Mouse (Mus musculus) kidney, adult 2 months (tissue): ENCODE measurements at regions not wholly inside any gene's neighbourhood (a gene's known extent, or its start where the extent isn't known, plus 50 kb on each side); places are given as distances from the start of the nearest gene placed in this dataset.

ENCODE experiments used
- DNase-seq: peaks from one replicate; pipeline ENCODE4 v3.0.0; 2021
- H3K27ac ChIP-seq: fragments of 200-500 bp; 2 replicates; pipeline ENCODE4 v1.5.1; 2012; ENCODE audit warnings: low read depth, low read length, control low read depth, inconsistent platforms; ENCODE audit not compliant: insufficient read depth
- H3K27me3 ChIP-seq: fragments of 200-500 bp; replicated peaks from 2 replicates; pipeline ENCODE4 v1.6.1; 2012; ENCODE audit warnings: mild to moderate bottlenecking, moderate library complexity, low read length, inconsistent platforms; ENCODE audit not compliant: control insufficient read depth, insufficient read depth
- H3K36me3 ChIP-seq: fragments of 200-500 bp; 2 replicates; pipeline ENCODE4 v1.6.1; 2012; ENCODE audit warnings: mild to moderate bottlenecking, moderate library complexity, low read length, inconsistent platforms; ENCODE audit not compliant: control insufficient read depth, insufficient read depth
- H3K4me1 ChIP-seq: fragments of 200-500 bp; 2 replicates; pipeline ENCODE4 v1.6.1; 2011; ENCODE audit warnings: low read length; ENCODE audit not compliant: control insufficient read depth, insufficient read depth
- H3K4me3 ChIP-seq: fragments of 200-500 bp; 2 replicates; pipeline ENCODE4 v1.5.1; 2011; ENCODE audit warnings: mild to moderate bottlenecking, low read depth, low read length, control low read depth; ENCODE audit not compliant: insufficient read depth
- CTCF ChIP-seq: fragments of 200-500 bp; conservative IDR thresholded peaks from 2 replicates; pipeline ENCODE4 v1.5.1; 2011; ENCODE audit warnings: low read depth, mild to moderate bottlenecking, control low read depth, low read length, moderate library complexity, mixed read lengths; ENCODE audit not compliant: insufficient read depth, insufficient read length
- POLR2A ChIP-seq: fragments of 200-500 bp; IDR thresholded peaks from one replicate; pipeline ENCODE4 v1.6.1; 2011; ENCODE audit warnings: low read depth, low read length, control low read depth
- WGBS: fragments of 180-500 bp; shearing (Covaris S2); methylation state at CpG from one replicate; pipeline ENCODE4 v1.1.7; 2018; 5-methylcytosine and 5-hydroxymethylcytosine counted together

GRCm38 (mm10) chr14:48754080-48754720 is 80.6 kb upstream of the Otx2 start:
- no peak for DNase-seq
- H3K4me1 ChIP-seq: no peaks in the 10 kb centered on the region
- H3K4me3 ChIP-seq: no peak overlapping the region
- no peak overlapping the region for H3K27ac ChIP-seq
- WGBS: 45% methylated on average over 11 of the region's 11 CpGs
- H3K27me3 ChIP-seq: no peaks in the 10 kb centered on the region
- TF ChIP-seq POLR2A (no peak), CTCF (no peak)
- H3K36me3 ChIP-seq: no peaks in the 10 kb centered on the region

DNA sequence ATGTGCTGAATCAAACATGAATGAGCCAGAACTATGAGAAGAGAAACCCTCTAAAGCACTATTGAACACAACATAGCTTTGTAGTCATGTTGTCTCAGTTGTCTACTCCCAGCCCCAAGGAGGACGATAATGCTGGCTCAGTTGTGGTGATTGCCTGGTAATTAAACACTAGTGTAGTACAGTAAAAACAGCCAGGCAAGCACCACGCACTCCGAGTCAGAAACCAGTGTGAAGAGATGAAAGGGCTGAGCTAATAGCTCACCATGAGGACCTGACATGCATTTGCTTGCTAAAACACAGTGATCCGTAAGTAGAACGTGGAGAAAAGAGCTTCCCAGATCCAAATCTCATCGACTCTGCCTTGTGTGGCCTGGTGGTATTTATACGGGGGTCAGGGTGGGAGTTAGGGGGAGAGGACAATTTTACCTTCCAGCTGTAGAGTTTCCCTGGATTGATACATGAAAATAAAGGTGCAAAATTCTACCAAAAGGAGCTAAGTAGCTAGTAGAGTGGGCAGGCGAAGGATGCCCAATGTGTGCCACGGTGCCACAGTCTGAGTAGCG is 80.0 kb upstream of the Otx2 start:
- DNase-seq: no peak
- no peak overlapping the region for H3K27ac ChIP-seq
- H3K27me3 ChIP-seq: no peaks in the 10 kb centered on the region
- no peaks in the 10 kb centered on the region for H3K4me1 ChIP-seq
- no peaks in the 10 kb centered on the region for H3K36me3 ChIP-seq
- no peak overlapping the region for H3K4me3 ChIP-seq
- no peak for TF ChIP-seq CTCF
- 40% methylated on average over 10 of the region's 10 CpGs for WGBS

DNA sequence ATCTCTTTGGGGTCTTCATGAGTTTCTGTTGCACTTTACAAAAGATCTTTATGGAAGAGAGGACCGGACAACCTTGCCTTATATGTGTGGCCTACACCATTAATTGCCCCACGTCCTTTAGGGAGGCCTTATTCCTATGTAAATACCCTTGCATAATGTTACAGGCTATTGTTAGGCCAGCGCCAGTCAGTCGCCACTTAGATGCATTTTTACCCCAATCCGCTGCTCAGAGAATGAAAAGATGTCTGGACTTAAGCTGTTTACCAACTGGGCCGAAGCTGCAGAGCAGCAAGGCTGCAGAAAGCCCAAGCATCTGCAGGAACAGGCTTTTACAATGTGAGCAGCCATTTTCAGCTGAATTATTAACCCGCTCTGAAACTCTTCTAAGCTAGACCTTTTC is 79.5 kb upstream of the Otx2 start:
- Histone ChIP-seq H3K27ac (no peak overlapping the region), H3K4me3 (no peak overlapping the region), H3K36me3 (no peaks in the 10 kb centered on the region), H3K4me1 (no peaks in the 10 kb centered on the region), H3K27me3 (no peaks in the 10 kb centered on the region)
- TF ChIP-seq POLR2A: no peak
- TF ChIP-seq CTCF: no peak
- no peak for DNase-seq
- WGBS: 62% methylated on average over 7 of the region's 7 CpGs

GRCm38 (mm10) chr14:48752579-48752905 is 78.9 kb upstream of the Otx2 start:
- H3K4me1 ChIP-seq: no peaks in the 10 kb centered on the region
- H3K27ac ChIP-seq: no peak overlapping the region
- H3K4me3 ChIP-seq: no peak overlapping the region
- H3K36me3 ChIP-seq: no peaks in the 10 kb centered on the region
- TF ChIP-seq POLR2A (no peak), CTCF (no peak)
- 48% methylated on average over 8 of the region's 8 CpGs for WGBS
- DNase-seq: no peak
- no peaks in the 10 kb centered on the region for H3K27me3 ChIP-seq

GRCm38 (mm10) chr14:48751751-48752578 is 78.3 kb upstream of the Otx2 start:
- DNase-seq: no peak
- no peaks in the 10 kb centered on the region for H3K27me3 ChIP-seq
- 23% methylated on average over 18 of the region's 18 CpGs for WGBS
- H3K4me3 ChIP-seq: no peak overlapping the region
- no peaks in the 10 kb centered on the region for H3K4me1 ChIP-seq
- TF ChIP-seq POLR2A (no peak), CTCF (no peak)
- H3K36me3 ChIP-seq: no peaks in the 10 kb centered on the region
- no peak overlapping the region for H3K27ac ChIP-seq

DNA sequence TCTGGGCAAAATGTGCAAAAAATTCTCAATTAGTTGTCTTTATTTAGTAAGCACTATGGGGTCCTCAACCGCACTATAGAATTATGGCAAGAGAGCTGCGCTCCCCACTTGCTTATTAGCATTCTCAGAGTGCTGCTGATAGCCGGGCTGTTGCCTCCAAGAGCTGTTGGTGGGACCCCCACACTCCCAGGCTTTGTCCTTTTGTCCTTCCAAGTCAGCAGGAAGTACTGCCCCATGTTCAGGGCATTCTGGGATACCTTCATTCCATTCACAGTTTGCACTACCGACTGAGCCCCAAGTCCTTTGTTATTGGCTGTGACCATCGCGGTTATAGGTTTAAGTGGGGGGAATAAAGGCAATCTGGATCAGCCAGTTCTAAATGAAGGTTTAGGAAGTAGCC is 77.4 kb upstream of the Otx2 start:
- Histone ChIP-seq H3K4me1 (no peaks in the 10 kb centered on the region), H3K36me3 (no peaks in the 10 kb centered on the region), H3K4me3 (no peak overlapping the region), H3K27me3 (no peaks in the 10 kb centered on the region), H3K27ac (no peak overlapping the region)
- TF ChIP-seq POLR2A (no peak), CTCF (no peak)
- DNase-seq: no peak
- 37% methylated on average over 6 of the region's 6 CpGs for WGBS

GRCm38 (mm10) chr14:48748976-48749375 is 75.4 kb upstream of the Otx2 start:
- 94% methylated on average over 12 of the region's 12 CpGs for WGBS
- DNase-seq: no peak
- no peaks in the 10 kb centered on the region for H3K36me3 ChIP-seq
- H3K4me3 ChIP-seq: no peak overlapping the region
- no peaks in the 10 kb centered on the region for H3K27me3 ChIP-seq
- no peak overlapping the region for H3K27ac ChIP-seq
- TF ChIP-seq CTCF: no peak
- TF ChIP-seq POLR2A: no peak
- H3K4me1 ChIP-seq: no peaks in the 10 kb centered on the region
